Comparison of ENCODE assay signal across 16 mouse cellular contexts in genomic region chr11:59412999-59413863, GRCm38 (mm10). TPM values are rescaled to one million over a fixed set of nuclear protein-coding genes. Genes with fewer than 3 reads are reported as not detected.
DNase-seq lines count a peak whose midpoint lies in the region; ATAC-seq and TF ChIP-seq lines count a peak whose summit lies in the region.
"Had no signal": no experiment of that assay in that cellular context is flagged by ENCODE, and none has a peak within 500 bp of the region (broad histone marks: within the 10 kb centered on the region; RNA-seq: fewer than 3 reads in every experiment).

No protein-coding gene starts in this region.

- WGBS in embryonic facial prominence, embryonic 11.5 days = 81% methylated on average over 13 of the region's 13 CpGs
- 54% methylated on average over 13 of the region's 13 CpGs for WGBS in olfactory bulb, adult 2 months

- ATAC-seq in embryonic facial prominence, embryonic 11.5 days (replicated peaks; ENCODE audit: insufficient number of reproducible peaks, low FRiP score, low TSS enrichment, low read depth) = no peak
- ATAC-seq: intestine, postnatal 0 days had no signal

- DNase-seq in frontal cortex, postnatal 36 days (ENCODE audit: low spot score in 2 of 2) = peak; percentile 36 to 45
- DNase-seq in frontal cortex, postnatal 25 days (ENCODE audit: low spot score in 2 of 2) = no peak
- DNase-seq in left cerebral cortex, adult 9 months (ENCODE audit: low spot score in 2 of 2) = peak; percentile 17 to 37
- DNase-seq in left cerebral cortex, adult 18-20 months (ENCODE audit: low spot score in 2 of 2) = no peak
- DNase-seq in embryonic facial prominence, embryonic 11.5 days (ENCODE audit: low spot score) = peak; percentile 27
- no peak for DNase-seq in ovary, postnatal 36 days (ENCODE audit: low spot score)
- DNase-seq in layer of hippocampus, adult 8-10 months (ENCODE audit: low spot score in 2 of 2) = no peak
- DNase-seq: cerebellum, postnatal 10 days; gastrocnemius, postnatal 25 days; heart, postnatal 10 days had no signal

- no peaks in the 10 kb centered on the region for H3K9me3 ChIP-seq in embryonic facial prominence, embryonic 11.5 days (replicated peaks; ENCODE audit: control insufficient read depth, low read length)
- H3K9me3 ChIP-seq: liver, embryonic 15.5 days had no signal

- no peak overlapping the region for H3K4me2 ChIP-seq in embryonic facial prominence, embryonic 11.5 days (ENCODE audit: low read depth, low read length)
- H3K4me2 ChIP-seq: liver, embryonic 15.5 days had no signal

- no peak overlapping the region for H3K4me3 ChIP-seq in embryonic facial prominence, embryonic 11.5 days (ENCODE audit: low read depth, low read length)
- no peak overlapping the region for H3K4me3 ChIP-seq in olfactory bulb, adult 2 months (ENCODE audit: insufficient read depth, low read depth, low read length)
- H3K4me3 ChIP-seq: liver, embryonic 15.5 days had no signal

- no peak overlapping the region for H3K27ac ChIP-seq in embryonic facial prominence, embryonic 11.5 days (replicated peaks; ENCODE audit: low read depth, low read length)
- peak overlapping the region; percentile 78 for H3K27ac ChIP-seq in olfactory bulb, adult 2 months (ENCODE audit: insufficient read depth, low read depth, low read length)
- H3K27ac ChIP-seq: liver, embryonic 15.5 days had no signal

- H3K27me3 ChIP-seq in embryonic facial prominence, embryonic 11.5 days (ENCODE audit: control insufficient read depth, insufficient read depth, low read length) = no peaks in the 10 kb centered on the region
- H3K27me3 ChIP-seq: liver, embryonic 15.5 days had no signal

- H3K4me1 ChIP-seq in embryonic facial prominence, embryonic 11.5 days (ENCODE audit: control insufficient read depth, insufficient read depth, low read length) = no peaks in the 10 kb centered on the region
- peaks cover 31% of the 10 kb centered on the region for H3K4me1 ChIP-seq in olfactory bulb, adult 2 months (ENCODE audit: control insufficient read depth, insufficient read depth, low read length)

- no peak overlapping the region for H3K9ac ChIP-seq in embryonic facial prominence, embryonic 11.5 days (replicated peaks; ENCODE audit: low read length)
- H3K9ac ChIP-seq: liver, embryonic 15.5 days had no signal

- TF ChIP-seq CTCF in olfactory bulb, adult 2 months (IDR thresholded peaks at IDR 0.05; ENCODE audit: insufficient read depth, low read depth, low read length) = no peak

- no peaks in the 10 kb centered on the region; the same call in 1 of the 2 replicates for H3K36me3 ChIP-seq in embryonic facial prominence, embryonic 11.5 days (replicated peaks; ENCODE audit: control insufficient read depth, insufficient read depth, low read depth, low read length)
- H3K36me3 ChIP-seq: liver, embryonic 15.5 days had no signal

- no peak for TF ChIP-seq POLR2A in olfactory bulb, adult 2 months (IDR thresholded peaks at IDR 0.05; ENCODE audit: insufficient read depth, low read depth, low read length)

RNA-seq across cellular contexts. Expression of gene Jmjd4, which starts 36.6 kb away (rescaled TPM):
- 10 to 100 TPM; 25.7 to 25.9 TPM for total RNA-seq in left cerebral cortex, adult 18-20 months (2021)
- 16.1 and 16.2 TPM in 2 replicates for polyA plus RNA-seq in embryonic facial prominence, embryonic 11.5 days (2014; fragmentation: Nextera tagmentation; extraction: Ambion mirVana)
- polyA plus RNA-seq in olfactory bulb, adult 2 months (2012; ENCODE audit: insufficient read depth, insufficient read length, low replicate concordance, missing spikeins) = not detected in 2 replicates
- total RNA-seq in layer of hippocampus, adult 8-10 months (2022) = 10 to 100 TPM; 24.0 to 27.8 (median 26.7) TPM

RNA-seq across cellular contexts. Expression of gene Snap47, which starts 37.8 kb away (rescaled TPM):
- total RNA-seq in left cerebral cortex, adult 18-20 months (2021) = 100 to 1,000 TPM; 396 to 405 TPM
- 177 and 191 TPM in 2 replicates for polyA plus RNA-seq in embryonic facial prominence, embryonic 11.5 days (2014; fragmentation: Nextera tagmentation; extraction: Ambion mirVana)
- 397 TPM in 1 of 2 replicates, not detected in the other for polyA plus RNA-seq in olfactory bulb, adult 2 months (2012; ENCODE audit: insufficient read depth, insufficient read length, low replicate concordance, missing spikeins)
- total RNA-seq in layer of hippocampus, adult 8-10 months (2022) = 100 to 1,000 TPM; 337 to 371 (median 354) TPM

RNA-seq across cellular contexts. Expression of gene Prss38, which starts 37.8 kb away (rescaled TPM):
- not detected for total RNA-seq in left cerebral cortex, adult 18-20 months (2021)
- 0.17 TPM in 1 of 2 replicates, not detected in the other for polyA plus RNA-seq in embryonic facial prominence, embryonic 11.5 days (2014; fragmentation: Nextera tagmentation; extraction: Ambion mirVana)
- not detected in 2 replicates for polyA plus RNA-seq in olfactory bulb, adult 2 months (2012; ENCODE audit: insufficient read depth, insufficient read length, low replicate concordance, missing spikeins)
- total RNA-seq in layer of hippocampus, adult 8-10 months (2022) = not detected
- total RNA-seq: gastrocnemius, postnatal 25 days; heart, postnatal 10 days; MEL; monocyte, adult 5-6 weeks had no signal
- polyA plus RNA-seq: C2C12; intestine, postnatal 0 days; liver, embryonic 15.5 days had no signal

RNA-seq across cellular contexts. Expression of gene Zfp867, which starts 59.0 kb away (rescaled TPM):
- 1 to 10 TPM; 3.4 to 3.5 TPM for total RNA-seq in left cerebral cortex, adult 18-20 months (2021)
- 10.3 and 11.8 TPM in 2 replicates for polyA plus RNA-seq in embryonic facial prominence, embryonic 11.5 days (2014; fragmentation: Nextera tagmentation; extraction: Ambion mirVana)
- polyA plus RNA-seq in olfactory bulb, adult 2 months (2012; ENCODE audit: insufficient read depth, insufficient read length, low replicate concordance, missing spikeins) = not detected in 2 replicates
- 1 to 10 TPM; 3.6 to 4.0 (median 3.7) TPM for total RNA-seq in layer of hippocampus, adult 8-10 months (2022)

Comparison
In these comparisons a context has a peak if more than half of its experiments do, and no peak if none do; other contexts are left out.
1. DNase-seq: peak in frontal cortex, postnatal 36 days (2 of 2), left cerebral cortex, adult 9 months (2 of 2) and embryonic facial prominence, embryonic 11.5 days (single experiment); none in frontal cortex, postnatal 25 days (0 of 2), left cerebral cortex, adult 18-20 months (0 of 2), ovary, postnatal 36 days (single experiment) and layer of hippocampus, adult 8-10 months (0 of 2).